Mouse (Mus musculus) lung, postnatal 0 days (tissue): ENCODE data around the gene Rgs21.

ENCODE experiments used
- CTCF ChIP-seq: IDR thresholded peaks from 2 replicates; pipeline ENCODE4 v1.5.1; 2016; ENCODE audit warnings: antibody characterized with exemption, mild to moderate bottlenecking
- EP300 ChIP-seq: IDR thresholded peaks from 2 replicates; pipeline ENCODE4 v1.6.1; 2016; ENCODE audit warnings: antibody characterized with exemption, mild to moderate bottlenecking, control low read depth

DNA sequence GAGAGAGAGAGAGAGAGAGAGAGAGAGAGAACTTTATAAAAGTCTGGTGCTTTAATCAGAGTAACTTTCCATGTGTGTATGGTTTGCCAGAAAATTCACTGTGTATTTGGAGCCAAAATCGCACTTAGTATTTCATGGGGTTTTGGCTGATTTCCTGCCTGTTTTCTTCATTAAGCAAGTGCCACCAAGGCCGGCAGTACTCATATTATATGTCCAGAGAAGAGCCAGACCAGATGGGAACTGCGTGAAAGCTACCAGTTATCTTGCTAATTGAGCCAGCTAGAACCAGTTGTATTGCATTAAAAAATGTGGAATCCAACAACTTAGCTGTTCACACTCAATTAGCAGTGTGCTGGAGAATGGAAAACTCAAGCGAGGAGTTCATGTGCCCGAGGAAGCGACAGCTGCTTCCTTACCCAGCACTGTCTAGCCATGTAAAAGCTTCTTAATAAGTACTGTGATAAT lies 22.9 kb downstream of the Rgs21 start:
- TF ChIP-seq CTCF (no peak), EP300 (no peak)
